ENCODE assay signal across 15 mouse cellular contexts in the genomic region with DNA sequence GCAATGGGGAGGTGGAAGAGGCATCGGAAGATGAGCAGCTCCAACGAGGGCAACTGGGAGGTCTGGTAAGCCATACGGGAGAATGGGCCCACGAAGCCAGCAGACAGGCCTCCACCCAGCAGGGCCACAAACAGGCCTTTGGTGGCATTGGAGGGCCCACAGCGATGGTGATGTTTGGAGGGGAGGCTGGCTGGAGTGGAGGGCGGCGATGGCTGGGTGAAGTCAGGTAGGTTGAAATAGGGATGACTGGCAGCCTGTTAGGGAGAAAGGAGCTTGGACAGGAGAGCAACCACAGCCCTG. TPM values are rescaled to one million over a fixed set of nuclear protein-coding genes. Genes with fewer than 3 reads are reported as not detected.
A peak's percentile ranks its signal among the peaks of the same experiment; 100 is the strongest.
DNase-seq lines count a peak whose midpoint lies in the region; ATAC-seq and TF ChIP-seq lines count a peak whose summit lies in the region.
"Had no signal": no experiment of that assay in that cellular context is flagged by ENCODE, and none has a peak within 500 bp of the region (broad histone marks: within the 10 kb centered on the region; RNA-seq: fewer than 3 reads in every experiment).

No protein-coding gene starts in this region.

- H3K9me3 ChIP-seq in liver, embryonic 12.5 days (replicated peaks), result no peaks in the 10 kb centered on the region
- H3K9me3 ChIP-seq in limb, embryonic 14.5 days (ENCODE audit: control insufficient read depth, low read length), result no peaks in the 10 kb centered on the region
- no peaks in the 10 kb centered on the region for H3K9me3 ChIP-seq in neural tube, embryonic 15.5 days (replicated peaks)

- H3K4me2 ChIP-seq in liver, embryonic 12.5 days, result no peak overlapping the region
- H3K4me2 ChIP-seq in limb, embryonic 14.5 days (replicated peaks; ENCODE audit: low read depth, low read length, severe bottlenecking), result no peak overlapping the region
- H3K4me2 ChIP-seq in neural tube, embryonic 15.5 days, result no peak overlapping the region

- H3K4me1 ChIP-seq in cerebellum, adult 2 months (ENCODE audit: control insufficient read depth, insufficient read depth, low read length), result peaks cover 16% of the 10 kb centered on the region
- peaks cover 40% of the 10 kb centered on the region for H3K4me1 ChIP-seq in liver, embryonic 12.5 days
- H3K4me1 ChIP-seq in limb, embryonic 14.5 days (ENCODE audit: control insufficient read depth, insufficient read depth, low read length), result peaks cover 31% of the 10 kb centered on the region
- H3K4me1 ChIP-seq in neural tube, embryonic 15.5 days, result peaks cover 42% of the 10 kb centered on the region

- H3K4me3 ChIP-seq in cerebellum, adult 2 months (replicated peaks; ENCODE audit: insufficient read depth, low read depth, low read length), result no peak overlapping the region
- no peak overlapping the region for H3K4me3 ChIP-seq in liver, embryonic 12.5 days
- no peak overlapping the region for H3K4me3 ChIP-seq in limb, embryonic 14.5 days (replicated peaks; ENCODE audit: low read length)
- no peak overlapping the region for H3K4me3 ChIP-seq in neural tube, embryonic 15.5 days (replicated peaks)

- no peak for TF ChIP-seq CTCF in cerebellum, adult 2 months (IDR thresholded peaks at IDR 0.05; ENCODE audit: borderline replicate concordance, insufficient read depth, low read depth, low read length)

- DNase-seq in cerebellum, adult 2 months, result no peak
- no peak for DNase-seq in cerebellum, postnatal 10 days
- no peak for DNase-seq in liver
- DNase-seq in limb, embryonic 14.5 days (ENCODE audit: low spot score), result no peak
- no peak for DNase-seq in thymus, postnatal 25 days
- DNase-seq in spleen, postnatal 10 days (ENCODE audit: low spot score in 2 of 2), result no peak
- DNase-seq: gastrocnemius, postnatal 25 days; heart, postnatal 4 days; lung, adult 18-20 months; retina, postnatal 1 day had no signal

- H3K27me3 ChIP-seq in cerebellum, adult 2 months (ENCODE audit: control insufficient read depth, insufficient read depth, low read length), result no peaks in the 10 kb centered on the region
- 0 out of 2 replicates have a peak, but pooled peaks cover 6% of the 10 kb centered on the region for H3K27me3 ChIP-seq in liver, embryonic 12.5 days (replicated peaks)
- no peaks in the 10 kb centered on the region for H3K27me3 ChIP-seq in limb, embryonic 14.5 days (ENCODE audit: control insufficient read depth, insufficient read depth, low read length)
- H3K27me3 ChIP-seq in neural tube, embryonic 15.5 days (replicated peaks), result no peaks in the 10 kb centered on the region

- no peak for TF ChIP-seq POLR2A in cerebellum, adult 2 months (IDR thresholded peaks at IDR 0.05; ENCODE audit: borderline replicate concordance, insufficient read depth, low read length)
- no peak for TF ChIP-seq POLR2A in limb, embryonic 14.5 days (IDR thresholded peaks at IDR 0.05; ENCODE audit: borderline replicate concordance, extremely low read depth, insufficient read depth, insufficient read length)

- no peak for ATAC-seq in liver, embryonic 12.5 days
- no peak for ATAC-seq in limb, embryonic 14.5 days (ENCODE audit: low FRiP score, low read depth)
- ATAC-seq in neural tube, embryonic 15.5 days (ENCODE audit: low FRiP score), result no peak
- ATAC-seq: activated CD4-positive, CD25-positive, alpha-beta regulatory T cell, adult 4 months had no signal

- 0 out of 2 replicates have a peak, but pooled peaks cover 5% of the 10 kb centered on the region for H3K36me3 ChIP-seq in liver, embryonic 12.5 days
- no peaks in the 10 kb centered on the region for H3K36me3 ChIP-seq in limb, embryonic 14.5 days (ENCODE audit: control insufficient read depth, insufficient read depth, low read length)
- no peaks in the 10 kb centered on the region for H3K36me3 ChIP-seq in neural tube, embryonic 15.5 days

- no peak overlapping the region for H3K9ac ChIP-seq in liver, embryonic 12.5 days
- H3K9ac ChIP-seq in limb, embryonic 14.5 days (ENCODE audit: low read depth, low read length, severe bottlenecking), result 0 out of 2 replicates have a peak overlapping the region, but pooled peaks have one; percentile 65
- H3K9ac ChIP-seq in neural tube, embryonic 15.5 days (replicated peaks), result 0 out of 2 replicates have a peak overlapping the region, but pooled peaks have one; percentile 7

- H3K27ac ChIP-seq in cerebellum, adult 2 months (ENCODE audit: insufficient read depth, low read length), result 0 out of 2 replicates have a peak overlapping the region, but pooled peaks have one; percentile 93
- 0 out of 2 replicates have a peak overlapping the region, but pooled peaks have one; percentile 7 for H3K27ac ChIP-seq in liver, embryonic 12.5 days
- no peak overlapping the region for H3K27ac ChIP-seq in limb, embryonic 14.5 days (replicated peaks; ENCODE audit: low read depth, low read length)
- H3K27ac ChIP-seq in neural tube, embryonic 15.5 days (replicated peaks), result peak overlapping the region; percentile 99

- WGBS in cerebellum, adult 2 months, result 87% methylated on average over 7 of the region's 7 CpGs
- WGBS in liver, embryonic 12.5 days (ENCODE audit: insufficient replicate concordance), result 87% methylated on average over 7 of the region's 7 CpGs
- WGBS in limb, embryonic 14.5 days, result 92% methylated on average over 7 of the region's 7 CpGs
- WGBS in neural tube, embryonic 15.5 days, result 91% methylated on average over 7 of the region's 7 CpGs

RNA-seq across cellular contexts. Expression of gene Slc35g3, which starts 0.9 kb away (rescaled TPM):
- polyA plus RNA-seq in cerebellum, adult 2 months (2012; rRNA removed), result not detected in 2 replicates
- polyA plus RNA-seq in liver, embryonic 12.5 days (2016; fragmentation: Nextera tagmentation; extraction: Ambion mirVana), result not detected in 2 replicates
- polyA plus RNA-seq in limb, embryonic 14.5 days (2012; rRNA removed), result 0.14 and 0.23 TPM in 2 replicates
- polyA plus RNA-seq in limb, embryonic 14.5 days (2014; fragmentation: Nextera tagmentation; extraction: Ambion mirVana), result 0.21 TPM in 1 of 2 replicates, not detected in the other
- 0.19 TPM in 1 of 2 replicates, not detected in the other for polyA plus RNA-seq in neural tube, embryonic 15.5 days (2015; fragmentation: Nextera tagmentation; extraction: Ambion mirVana)
- polyA plus RNA-seq: activated CD4-positive, CD25-positive, alpha-beta regulatory T cell, adult 4 months; erythroblast, embryonic 14.5 days; kidney, postnatal 0 days had no signal

RNA-seq across cellular contexts. Expression of gene Polr2a, which starts 2.4 kb away (rescaled TPM):
- polyA plus RNA-seq in cerebellum, adult 2 months (2012; rRNA removed), result 35.3 and 42.3 TPM in 2 replicates
- 17.4 and 20.2 TPM in 2 replicates for polyA plus RNA-seq in liver, embryonic 12.5 days (2016; fragmentation: Nextera tagmentation; extraction: Ambion mirVana)
- polyA plus RNA-seq in limb, embryonic 14.5 days (2012; rRNA removed), result 76.6 and 100 TPM in 2 replicates
- polyA plus RNA-seq in limb, embryonic 14.5 days (2014; fragmentation: Nextera tagmentation; extraction: Ambion mirVana), result 40.7 and 45.3 TPM in 2 replicates
- polyA plus RNA-seq in neural tube, embryonic 15.5 days (2015; fragmentation: Nextera tagmentation; extraction: Ambion mirVana), result 13.2 and 18.7 TPM in 2 replicates

RNA-seq across cellular contexts. Expression of gene Zbtb4, which starts 4.9 kb away (rescaled TPM):
- polyA plus RNA-seq in cerebellum, adult 2 months (2012; rRNA removed), result 69.8 and 71.1 TPM in 2 replicates
- 0.43 and 0.70 TPM in 2 replicates for polyA plus RNA-seq in liver, embryonic 12.5 days (2016; fragmentation: Nextera tagmentation; extraction: Ambion mirVana)
- 12.8 and 14.3 TPM in 2 replicates for polyA plus RNA-seq in limb, embryonic 14.5 days (2012; rRNA removed)
- 4.1 and 5.0 TPM in 2 replicates for polyA plus RNA-seq in limb, embryonic 14.5 days (2014; fragmentation: Nextera tagmentation; extraction: Ambion mirVana)
- polyA plus RNA-seq in neural tube, embryonic 15.5 days (2015; fragmentation: Nextera tagmentation; extraction: Ambion mirVana), result 4.7 and 5.3 TPM in 2 replicates

RNA-seq across cellular contexts. Expression of gene Chrnb1, which starts 34.9 kb away (rescaled TPM):
- 1.6 and 2.9 TPM in 2 replicates for polyA plus RNA-seq in cerebellum, adult 2 months (2012; rRNA removed)
- 0.63 and 0.64 TPM in 2 replicates for polyA plus RNA-seq in liver, embryonic 12.5 days (2016; fragmentation: Nextera tagmentation; extraction: Ambion mirVana)
- 69.4 and 81.0 TPM in 2 replicates for polyA plus RNA-seq in limb, embryonic 14.5 days (2012; rRNA removed)
- 14.1 and 19.0 TPM in 2 replicates for polyA plus RNA-seq in limb, embryonic 14.5 days (2014; fragmentation: Nextera tagmentation; extraction: Ambion mirVana)
- polyA plus RNA-seq in neural tube, embryonic 15.5 days (2015; fragmentation: Nextera tagmentation; extraction: Ambion mirVana), result 2.1 and 3.0 TPM in 2 replicates
- polyA plus RNA-seq: erythroblast, embryonic 14.5 days had no signal

RNA-seq across cellular contexts. Expression of gene Fgf11, which starts 40.8 kb away (rescaled TPM):
- polyA plus RNA-seq in cerebellum, adult 2 months (2012; rRNA removed), result 47.0 and 49.4 TPM in 2 replicates
- polyA plus RNA-seq in liver, embryonic 12.5 days (2016; fragmentation: Nextera tagmentation; extraction: Ambion mirVana), result 0.45 and 0.48 TPM in 2 replicates
- polyA plus RNA-seq in limb, embryonic 14.5 days (2012; rRNA removed), result 17.2 and 17.5 TPM in 2 replicates
- polyA plus RNA-seq in limb, embryonic 14.5 days (2014; fragmentation: Nextera tagmentation; extraction: Ambion mirVana), result 2.2 and 3.4 TPM in 2 replicates
- polyA plus RNA-seq in neural tube, embryonic 15.5 days (2015; fragmentation: Nextera tagmentation; extraction: Ambion mirVana), result 8.5 and 8.7 TPM in 2 replicates
- polyA plus RNA-seq: activated CD4-positive, CD25-positive, alpha-beta regulatory T cell, adult 4 months had no signal
